Mouse (Mus musculus): Measurements from ENCODE around the gene Clybl.

The Clybl gene

GRCm38 (mm10) chr14:122389684-122390370 lies 208.3 kb downstream of the Clybl start:
- no peak for DNase-seq

GRCm38 (mm10) chr14:122390935-122391334 lies 209.4 kb downstream of the Clybl start:
- DNase-seq: no peak

- no peak for DNase-seq
Observed at GRCm38 (mm10) chr14:122393119-122393518, 211.6 kb downstream of the Clybl start.

- no peak for DNase-seq
Observed at GRCm38 (mm10) chr14:122398676-122399075, 217.2 kb downstream of the Clybl start.

DNA sequence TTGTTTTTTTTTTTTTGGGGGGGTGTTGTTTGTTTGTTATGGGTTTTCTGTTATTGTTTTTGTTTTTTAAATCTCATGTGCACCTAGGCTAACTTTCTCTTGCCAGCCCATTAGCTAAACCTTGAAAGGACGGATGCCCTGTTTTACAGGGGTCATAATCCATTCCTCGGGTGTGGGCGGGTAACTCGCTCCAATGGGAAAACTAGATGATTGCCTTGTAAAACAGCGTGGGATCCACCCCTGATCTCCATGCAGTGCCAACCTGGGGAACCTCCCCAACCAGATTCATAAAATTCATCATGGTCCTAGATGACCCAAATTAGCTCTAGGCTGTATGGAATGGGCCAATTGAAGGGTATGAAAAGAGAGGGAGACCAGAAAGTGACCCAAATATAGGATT lies 218.4 kb downstream of the Clybl start:
- no peak for DNase-seq

DNA sequence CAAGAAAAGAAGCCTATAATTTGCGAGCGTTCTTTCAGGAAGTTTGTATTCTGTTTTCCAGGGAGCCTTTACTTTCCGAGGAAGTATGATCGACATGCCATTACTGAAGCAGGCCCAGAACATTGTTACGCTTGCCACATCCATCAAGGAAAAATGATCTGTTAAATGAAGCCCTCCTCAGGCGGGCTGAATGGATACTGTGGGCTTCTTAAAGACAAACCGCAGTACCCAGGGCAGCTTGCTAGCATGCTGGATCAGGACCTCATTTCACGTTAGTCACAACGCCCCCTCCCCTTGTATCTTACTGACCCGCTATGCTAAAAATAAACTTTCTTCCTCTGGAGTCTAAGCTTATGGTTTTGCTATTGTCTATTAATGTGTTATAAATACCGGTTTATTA lies 220.4 kb downstream of the Clybl start:
- DNase-seq: no peak

DNA sequence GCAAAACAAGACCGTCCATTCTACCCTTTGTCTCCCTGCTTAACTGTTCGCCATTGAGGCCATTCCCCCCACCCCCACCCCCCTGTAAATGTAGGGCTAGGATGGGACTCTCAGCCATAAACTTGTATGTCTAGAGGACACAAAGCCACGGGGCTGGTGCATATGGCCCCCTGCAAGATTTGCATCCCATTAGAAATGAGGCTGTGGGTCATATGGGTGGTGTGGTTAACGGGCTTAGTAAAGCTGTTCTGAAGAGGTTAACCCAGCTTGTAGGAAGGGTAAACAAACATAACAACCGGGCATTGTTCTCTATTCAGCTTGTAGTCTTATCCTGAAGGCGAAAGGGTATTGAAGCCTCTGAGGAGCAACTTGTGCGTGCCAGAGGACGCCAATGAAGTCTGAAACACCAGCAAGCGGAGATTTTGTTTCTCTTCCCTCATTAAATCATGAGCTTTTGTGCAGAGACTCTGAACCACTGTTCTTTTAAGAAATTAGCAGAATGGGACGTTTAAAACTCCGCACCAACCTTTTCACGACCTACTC lies 221.3 kb downstream of the Clybl start:
- no peak for DNase-seq

- DNase-seq: no peak
Observed at GRCm38 (mm10) chr14:122403422-122403940, 222.0 kb downstream of the Clybl start.

DNA sequence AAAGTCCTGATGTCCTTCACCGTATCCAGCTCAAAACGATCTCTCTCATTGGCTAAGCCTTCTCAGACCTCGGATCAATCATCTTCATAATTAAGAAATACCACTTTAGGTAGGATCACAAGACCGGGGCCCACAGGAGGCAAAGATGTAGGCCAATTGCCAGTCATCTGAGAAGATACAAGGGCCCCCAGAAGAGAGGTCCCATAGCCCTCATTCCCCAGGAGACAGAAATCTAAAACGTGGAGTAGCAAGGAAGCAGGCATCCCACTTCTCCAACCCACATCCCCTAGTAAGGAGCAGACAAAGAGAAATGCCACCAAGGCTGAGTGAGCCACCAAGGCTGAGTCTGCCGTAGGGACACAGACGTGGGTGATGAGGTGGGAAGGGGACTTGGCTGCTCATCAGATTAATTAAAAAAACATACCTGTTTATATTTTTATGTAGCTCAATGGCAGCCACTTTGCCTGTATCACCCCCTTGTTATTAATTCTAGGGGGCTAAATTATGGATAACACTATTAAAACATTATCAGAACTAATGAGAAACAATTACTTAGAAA lies 223.2 kb downstream of the Clybl start:
- no peak for DNase-seq

DNA sequence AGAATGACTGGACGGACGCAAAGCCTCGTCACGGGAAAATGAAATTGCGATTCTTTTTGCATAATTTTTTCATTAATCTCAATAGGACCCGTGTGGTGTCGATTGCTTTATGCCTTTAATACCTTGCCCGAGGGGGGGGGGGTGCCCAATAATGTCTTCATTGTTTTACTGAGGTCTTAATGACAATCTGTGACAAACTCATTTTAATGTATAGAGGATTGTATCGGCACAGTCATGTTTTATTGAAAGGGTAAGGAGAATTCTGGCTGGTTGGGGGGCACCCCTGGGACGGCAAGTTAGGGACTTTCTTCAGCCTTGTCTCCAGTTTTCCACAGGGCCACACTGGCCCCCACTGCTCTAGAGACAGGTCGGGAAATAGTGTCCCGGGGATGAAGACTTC lies 223.7 kb downstream of the Clybl start:
- DNase-seq: no peak

DNA sequence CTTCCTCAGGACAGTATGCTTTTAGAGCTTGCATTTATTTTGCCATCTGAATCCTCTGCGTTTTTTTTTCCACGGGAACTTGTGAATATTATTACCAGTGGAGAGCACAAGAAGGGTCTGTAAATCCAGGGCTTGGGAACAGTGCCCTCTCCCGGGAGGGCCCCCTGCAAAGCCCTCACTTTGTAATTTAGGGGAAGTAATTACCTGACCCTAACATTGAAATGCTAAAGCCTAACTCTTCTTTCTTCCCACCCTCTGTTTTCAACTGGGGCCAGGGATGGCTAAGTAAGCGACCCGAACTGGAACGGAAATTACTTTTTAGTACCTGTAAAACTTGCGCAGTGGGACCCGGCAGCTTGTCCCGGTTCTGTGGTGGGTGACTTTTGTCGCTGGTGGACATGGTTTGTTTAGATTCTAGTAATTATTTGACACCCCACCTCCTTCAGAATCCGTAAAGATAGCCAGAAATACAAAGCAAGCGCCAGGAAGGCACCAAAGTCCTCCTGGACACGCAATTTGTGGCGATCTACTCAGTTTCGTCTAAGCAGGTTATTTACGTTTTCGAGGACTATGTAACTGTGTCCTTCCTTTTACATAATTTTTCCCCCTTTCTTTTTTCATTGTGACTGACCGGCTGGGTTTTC lies 224.5 kb downstream of the Clybl start:
- DNase-seq: no peak

DNA sequence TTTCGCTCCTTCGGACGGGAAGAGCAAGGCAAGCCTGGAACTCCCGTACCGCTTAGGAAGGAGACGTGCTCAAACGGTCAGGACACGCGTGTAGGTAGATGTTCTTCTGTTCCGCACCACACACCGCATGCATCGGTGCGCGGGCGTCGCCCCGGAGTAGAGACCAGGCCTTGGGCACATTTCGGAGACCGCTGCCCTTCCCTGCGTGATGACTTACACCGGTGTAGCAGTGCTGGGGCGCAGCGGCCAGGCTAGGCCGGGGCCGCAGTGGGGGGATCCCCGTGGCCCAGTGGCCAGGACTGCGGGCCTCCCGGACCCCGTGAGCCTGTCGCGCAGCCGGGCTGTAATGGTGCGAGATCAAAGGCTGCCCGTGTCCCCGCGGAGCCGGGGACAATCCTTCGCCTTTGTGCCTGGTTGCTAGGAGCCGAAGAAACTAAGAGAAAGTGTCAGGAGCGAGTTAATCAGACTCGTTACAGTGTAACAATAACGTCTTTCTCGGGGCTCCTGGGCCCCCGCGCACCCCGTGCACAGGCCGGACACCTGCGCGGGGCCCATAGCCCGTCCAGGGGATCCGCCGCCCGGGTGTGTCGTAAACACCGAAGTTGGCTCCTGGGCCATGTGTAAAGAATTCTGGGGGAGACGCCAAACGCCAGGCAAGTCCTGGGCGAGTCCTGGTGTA lies 225.2 kb downstream of the Clybl start:
- DNase-seq: no peak

- DNase-seq: no peak
Observed at GRCm38 (mm10) chr14:122412841-122413541, 231.5 kb downstream of the Clybl start.

GRCm38 (mm10) chr14:122413542-122413928 lies 232.0 kb downstream of the Clybl start:
- DNase-seq: no peak

GRCm38 (mm10) chr14:122414786-122415185 lies 233.3 kb downstream of the Clybl start:
- DNase-seq: no peak

- DNase-seq: no peak
Observed at GRCm38 (mm10) chr14:122416166-122416771, 234.8 kb downstream of the Clybl start.

DNA sequence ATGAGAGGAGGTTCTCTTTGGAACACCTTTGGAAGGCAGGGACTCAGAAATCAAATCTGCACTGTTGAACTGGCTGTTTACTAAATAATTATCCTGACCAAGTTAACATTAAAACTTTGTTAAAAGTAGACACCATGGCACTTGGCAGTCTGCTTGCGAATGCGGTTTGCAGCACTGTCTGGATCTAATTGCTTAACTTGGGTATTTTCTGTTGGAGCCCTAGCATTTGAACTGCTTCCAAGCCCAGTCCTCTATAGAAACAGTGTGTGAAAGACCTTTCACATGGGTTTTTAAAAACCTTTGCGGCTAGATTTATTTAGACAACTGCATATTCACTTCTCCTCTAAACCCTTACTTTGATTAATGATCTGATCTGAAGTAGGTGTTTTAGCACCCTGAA lies 242.9 kb downstream of the Clybl start:
- no peak for DNase-seq

- DNase-seq: no peak
Observed at GRCm38 (mm10) chr14:122426529-122427203, 245.2 kb downstream of the Clybl start.

- DNase-seq: no peak
Observed at GRCm38 (mm10) chr14:122427204-122427560, 245.7 kb downstream of the Clybl start.

DNA sequence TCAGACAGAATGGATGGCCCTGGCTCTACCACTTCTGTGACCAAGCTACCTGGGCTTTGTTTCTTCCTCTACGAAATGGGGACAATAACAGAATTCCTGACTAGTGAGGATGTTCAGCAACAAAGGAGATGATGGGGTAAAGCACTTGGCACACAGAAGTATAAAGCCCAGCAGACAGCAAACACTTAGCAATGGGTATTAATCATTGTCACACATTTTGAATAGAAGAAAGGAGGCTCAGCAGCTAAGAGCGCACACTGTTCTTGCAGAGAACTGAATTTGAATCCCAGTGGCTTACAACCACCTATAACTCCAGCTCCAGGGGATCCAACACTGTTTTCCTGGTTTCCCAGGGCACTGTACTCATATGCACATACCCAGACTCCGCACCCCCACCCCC lies 246.2 kb downstream of the Clybl start:
- no peak for DNase-seq

DNA sequence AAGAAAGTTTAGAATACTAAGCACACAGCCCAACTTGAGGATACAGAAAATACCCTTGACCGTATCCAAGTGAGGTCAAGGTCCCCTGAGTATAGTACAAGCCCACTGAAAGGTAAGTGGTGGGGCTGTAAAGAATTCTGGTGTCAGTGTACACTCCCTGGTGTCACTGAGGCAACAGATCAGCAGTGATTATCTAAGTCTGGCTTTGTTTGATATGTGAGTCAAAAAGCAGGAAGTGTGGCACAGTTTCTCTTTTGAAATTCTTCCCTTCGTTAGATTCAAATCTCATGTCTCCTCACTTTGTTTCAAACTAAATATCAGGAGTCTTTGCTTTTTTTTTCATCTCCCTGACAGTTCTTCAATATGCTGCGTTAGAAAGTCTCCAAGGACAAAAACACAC lies 251.1 kb downstream of the Clybl start:
- DNase-seq: no peak

GRCm38 (mm10) chr14:122434039-122434438 lies 252.5 kb downstream of the Clybl start:
- DNase-seq: no peak
